Mouse (Mus musculus) liver, embryonic 14.5 days (tissue): ENCODE measurements around the gene Sbno1.

Experiments used
- CTCF ChIP-seq: IDR thresholded peaks from 2 replicates; pipeline ENCODE4 v1.5.1; 2016; ENCODE audit warnings: antibody characterized with exemption, low read depth, control low read depth
- EP300 ChIP-seq: IDR thresholded peaks from 2 replicates; pipeline ENCODE4 v1.6.1; 2016; ENCODE audit warnings: antibody characterized with exemption, low read depth

DNA sequence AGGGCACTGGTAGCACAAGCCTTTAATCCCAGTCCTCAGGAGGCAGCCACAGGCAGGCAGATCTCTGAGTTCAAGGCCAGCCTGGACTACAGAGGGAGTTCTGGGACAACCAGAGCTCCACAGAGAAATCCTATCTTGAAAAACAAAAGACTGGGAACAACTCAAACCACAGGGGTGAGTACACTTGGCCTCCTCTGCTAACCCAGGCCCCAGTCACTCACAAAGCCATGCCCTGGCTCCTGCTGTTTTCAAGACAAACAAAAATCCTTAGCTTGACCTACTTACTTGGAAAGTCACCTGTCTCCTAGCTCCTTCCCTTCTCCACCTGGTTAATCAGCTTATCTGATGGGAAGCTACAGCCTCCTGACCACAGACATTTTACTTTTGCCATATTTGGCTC lies 39.1 kb upstream of the Sbno1 start:
- TF ChIP-seq CTCF: no peak
- no peak for TF ChIP-seq EP300
